Mouse (Mus musculus) telencephalon, adult 2 months (tissue): ENCODE measurements around the gene Arl6.

ENCODE experiments used
- DNase-seq: peaks from one replicate; pipeline ENCODE4 v3.0.0-alpha.2; 2011; ENCODE audit warnings: low read depth, low spot score

The Arl6 gene

DNA sequence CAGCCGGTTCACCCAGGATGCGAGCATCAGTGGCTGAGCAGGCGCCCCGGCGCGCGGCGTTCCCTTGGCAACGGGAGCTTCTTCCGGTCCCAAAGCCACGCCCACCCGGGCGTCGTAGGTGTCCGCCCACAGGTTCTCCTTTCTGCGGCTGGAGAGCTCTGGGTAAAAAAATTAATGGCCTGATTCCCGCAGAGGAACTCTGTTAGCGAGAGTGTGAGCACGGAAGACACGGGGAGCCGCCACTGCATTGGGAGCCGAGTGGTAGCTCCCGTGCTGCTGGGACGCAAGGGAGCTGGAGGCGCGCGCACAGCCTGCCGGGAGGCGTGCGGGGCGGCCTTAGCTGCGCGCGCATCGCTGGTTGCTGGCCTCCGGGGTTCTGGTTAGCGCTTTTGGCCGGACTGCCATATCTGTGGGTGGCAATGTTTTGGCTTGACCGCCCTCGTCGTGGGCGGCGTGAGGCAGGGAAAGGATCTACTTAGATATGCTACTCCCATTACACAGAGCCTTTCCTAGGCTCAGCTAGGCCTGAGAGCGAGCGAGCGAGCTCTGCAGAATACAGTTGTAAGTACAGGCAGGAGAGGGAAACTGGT, at the start of gene Arl6:
Arl6 (minus strand) TSS at position 290 of the 590 bp plus-strand sequence.
- DNase-seq: peak; percentile 95

DNA sequence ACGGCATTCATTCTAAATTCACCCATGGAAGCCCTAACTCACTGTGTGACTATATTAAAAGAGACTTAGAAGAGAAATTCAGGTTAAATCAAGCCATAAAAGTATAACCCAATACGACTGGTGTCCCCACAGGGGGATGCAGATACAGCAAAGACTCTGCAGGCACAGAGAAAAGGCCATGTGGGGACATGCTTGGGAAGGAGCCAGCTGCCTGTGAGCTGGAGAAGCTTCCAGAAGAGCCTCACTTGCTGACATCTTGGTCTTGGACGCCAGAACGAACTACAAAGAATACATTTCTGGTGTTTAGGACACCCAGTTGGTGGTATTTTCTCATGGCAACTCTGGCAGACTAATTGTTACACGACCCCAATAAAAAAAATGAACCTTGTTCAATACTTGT, 45.9 kb upstream of the Arl6 start:
- no peak for DNase-seq

DNA sequence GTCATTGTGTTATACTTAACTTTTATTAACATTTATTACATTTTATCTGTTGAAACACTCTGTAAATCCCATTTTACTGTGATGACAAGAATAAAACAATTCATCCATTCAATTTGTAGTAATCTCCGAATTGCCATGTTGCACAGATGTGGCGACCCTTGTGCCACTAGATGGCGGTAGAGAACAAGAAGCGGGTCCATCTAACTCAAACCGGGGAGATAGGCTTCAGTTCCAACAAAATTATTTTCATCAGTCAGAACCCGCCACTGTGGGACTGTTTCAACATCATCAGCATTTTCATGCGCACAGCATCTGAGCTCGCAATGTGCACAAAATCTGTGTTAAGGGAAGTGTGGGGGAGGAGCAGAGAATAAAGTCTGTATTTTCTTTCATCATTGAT, 44.2 kb upstream of the Arl6 start:
- DNase-seq: peak; percentile 71

DNA sequence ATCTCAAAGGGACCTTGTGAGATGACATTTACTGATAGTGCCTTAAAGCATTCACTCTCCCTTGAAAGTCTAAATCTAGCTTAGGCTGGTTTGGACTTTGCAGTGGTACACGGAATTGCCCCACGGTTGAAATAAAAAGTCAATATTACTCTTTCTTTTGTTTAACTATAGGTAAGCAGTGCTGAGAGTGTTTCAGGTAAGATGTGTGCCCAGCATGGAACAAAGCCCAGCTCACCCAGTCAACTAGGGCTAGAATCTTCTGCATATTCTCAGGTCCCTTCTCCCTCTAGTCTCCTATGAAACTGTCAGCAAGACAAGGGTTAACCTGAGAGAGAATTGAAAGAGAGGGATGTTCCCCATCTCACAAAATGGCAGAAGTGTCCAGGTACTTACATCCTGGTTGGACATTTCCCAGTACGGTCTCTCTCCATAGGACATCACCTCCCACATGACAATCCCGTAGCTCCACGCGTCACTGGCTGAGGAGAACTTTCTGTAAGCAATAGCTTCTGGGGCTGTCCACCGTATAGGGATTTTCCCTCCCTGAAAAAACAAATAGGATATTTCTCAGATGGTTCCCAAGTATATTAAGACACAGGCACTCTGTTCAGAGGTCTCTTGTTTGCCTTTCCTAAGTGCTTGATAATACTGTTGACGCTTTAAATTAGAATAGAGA, 43.2 kb upstream of the Arl6 start:
- DNase-seq: no peak

DNA sequence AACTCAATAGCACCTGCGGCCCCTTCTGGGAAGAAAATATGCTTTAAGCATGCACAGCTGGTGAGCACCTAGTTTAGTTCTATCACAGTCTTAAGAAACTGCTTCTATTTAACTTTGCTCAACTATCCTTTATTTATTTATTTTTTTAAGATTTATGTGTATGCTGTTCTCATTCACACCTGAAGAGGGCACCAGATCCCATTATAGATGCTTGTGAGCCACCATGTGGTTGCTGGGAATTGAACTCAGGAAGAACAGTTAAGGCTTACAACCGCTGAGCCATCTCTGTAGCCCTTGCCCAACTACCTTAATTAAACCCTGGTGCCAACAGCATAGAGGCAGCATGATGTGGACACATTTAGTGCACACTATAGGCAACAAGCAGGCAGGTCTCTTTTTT, 27.7 kb upstream of the Arl6 start:
- DNase-seq: no peak

GRCm38 (mm10) chr16:59643766-59644165, 4.6 kb upstream of the Arl6 start:
- DNase-seq: no peak

DNA sequence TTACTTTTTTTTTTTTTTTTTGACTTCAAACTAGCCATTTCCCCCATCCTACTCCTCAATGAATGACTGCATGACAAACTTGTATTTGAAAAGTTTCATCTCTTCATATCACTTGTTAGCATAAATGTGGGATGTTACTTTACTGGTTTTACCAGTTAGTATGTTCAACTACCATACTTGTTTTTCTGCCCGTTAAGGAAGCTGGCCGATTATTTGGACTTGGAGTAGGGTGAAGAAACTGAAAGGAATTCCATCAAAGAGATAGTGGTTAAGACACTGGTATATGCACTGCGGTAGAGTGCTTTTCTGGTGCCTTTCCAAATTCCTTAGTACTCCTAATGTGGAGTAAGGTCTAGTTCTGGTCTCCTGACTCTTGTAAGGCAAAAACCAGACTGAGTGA, 794 bp upstream of the Arl6 start:
- DNase-seq: no peak

DNA sequence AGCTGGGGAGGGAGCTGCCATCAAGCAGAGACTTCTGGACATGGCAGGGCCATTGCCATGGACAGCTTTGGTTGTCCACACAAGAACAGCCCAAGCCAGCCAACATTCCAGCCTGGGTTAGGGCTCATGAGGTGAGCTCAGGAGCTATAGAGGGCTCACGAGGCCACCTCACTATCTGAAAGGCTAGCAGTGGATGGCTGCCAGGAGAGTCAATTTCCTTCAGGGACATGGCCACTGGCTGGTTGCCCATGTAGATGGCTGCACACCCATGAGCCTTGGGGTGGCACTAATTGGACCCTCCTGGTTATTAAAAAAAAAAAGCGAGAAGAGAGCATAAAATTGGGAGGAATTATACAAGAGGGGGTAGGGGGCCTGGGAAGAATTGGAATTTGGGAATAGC, 4.6 kb downstream of the Arl6 start:
- DNase-seq: no peak

- DNase-seq: no peak
These were observed 17.6 kb downstream of the Arl6 start for GRCm38 (mm10) chr16:59621554-59621953.

GRCm38 (mm10) chr16:59617167-59617566, 22.0 kb downstream of the Arl6 start:
- no peak for DNase-seq

DNA sequence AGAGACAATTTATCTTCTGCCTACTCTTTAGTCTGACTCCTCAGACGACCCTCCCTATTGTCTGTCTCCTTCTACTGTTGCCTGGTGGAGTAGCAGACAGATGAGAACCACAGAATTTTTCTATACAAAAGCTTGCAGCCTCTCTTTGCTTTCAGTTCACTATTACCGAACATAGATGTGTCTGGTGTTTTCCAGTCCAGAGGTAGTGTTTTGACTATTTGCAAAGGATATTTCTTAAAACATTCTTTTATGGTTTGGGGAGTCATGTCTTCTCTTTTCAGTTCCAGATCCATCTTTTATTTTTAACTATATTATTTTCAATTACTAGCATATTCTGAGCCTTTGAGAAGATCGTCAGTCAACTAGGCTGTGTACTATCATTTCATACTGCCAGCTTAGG, 23.5 kb downstream of the Arl6 start:
- no peak for DNase-seq

GRCm38 (mm10) chr16:59610750-59611149, 28.4 kb downstream of the Arl6 start:
- no peak for DNase-seq

DNA sequence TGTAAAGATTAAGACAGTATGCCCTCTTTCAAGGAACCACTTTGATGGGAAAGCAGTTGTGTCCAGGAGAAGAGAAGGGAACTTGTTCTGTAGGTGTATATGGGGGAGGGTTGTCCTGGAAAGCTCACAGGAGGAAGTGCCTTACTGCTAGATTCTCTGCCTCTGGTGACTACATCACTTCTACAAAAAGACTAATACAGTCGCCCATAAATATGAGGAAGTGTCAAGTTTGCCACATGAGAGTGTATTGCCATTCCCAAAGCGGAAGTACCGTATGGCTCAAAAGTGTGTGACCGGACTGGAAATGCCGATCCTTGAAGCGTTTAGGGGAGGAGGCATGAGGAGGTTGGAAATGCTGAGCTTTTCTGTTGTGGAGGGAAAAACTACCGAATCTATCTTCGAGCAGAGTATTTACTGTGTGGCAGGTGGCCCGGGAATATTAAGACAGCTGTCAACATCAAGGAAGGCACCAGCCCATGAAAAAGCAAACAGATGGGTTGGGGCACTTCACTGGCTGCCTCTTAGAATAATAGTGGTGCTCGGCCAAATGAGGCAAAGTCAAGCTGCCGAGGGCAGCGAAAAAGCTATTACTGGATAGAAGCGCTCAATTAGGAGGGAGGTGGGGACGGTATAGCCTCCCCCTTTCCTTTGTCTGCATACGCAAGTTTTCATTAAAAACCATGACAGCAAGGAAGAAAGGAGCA, 35.0 kb downstream of the Arl6 start:
- no peak for DNase-seq

GRCm38 (mm10) chr16:59600311-59601251, 38.6 kb downstream of the Arl6 start, which contains the start of gene Crybg3:
TSS of gene Crybg3 (minus strand) at chr16:59600979.
- DNase-seq: no peak

DNA sequence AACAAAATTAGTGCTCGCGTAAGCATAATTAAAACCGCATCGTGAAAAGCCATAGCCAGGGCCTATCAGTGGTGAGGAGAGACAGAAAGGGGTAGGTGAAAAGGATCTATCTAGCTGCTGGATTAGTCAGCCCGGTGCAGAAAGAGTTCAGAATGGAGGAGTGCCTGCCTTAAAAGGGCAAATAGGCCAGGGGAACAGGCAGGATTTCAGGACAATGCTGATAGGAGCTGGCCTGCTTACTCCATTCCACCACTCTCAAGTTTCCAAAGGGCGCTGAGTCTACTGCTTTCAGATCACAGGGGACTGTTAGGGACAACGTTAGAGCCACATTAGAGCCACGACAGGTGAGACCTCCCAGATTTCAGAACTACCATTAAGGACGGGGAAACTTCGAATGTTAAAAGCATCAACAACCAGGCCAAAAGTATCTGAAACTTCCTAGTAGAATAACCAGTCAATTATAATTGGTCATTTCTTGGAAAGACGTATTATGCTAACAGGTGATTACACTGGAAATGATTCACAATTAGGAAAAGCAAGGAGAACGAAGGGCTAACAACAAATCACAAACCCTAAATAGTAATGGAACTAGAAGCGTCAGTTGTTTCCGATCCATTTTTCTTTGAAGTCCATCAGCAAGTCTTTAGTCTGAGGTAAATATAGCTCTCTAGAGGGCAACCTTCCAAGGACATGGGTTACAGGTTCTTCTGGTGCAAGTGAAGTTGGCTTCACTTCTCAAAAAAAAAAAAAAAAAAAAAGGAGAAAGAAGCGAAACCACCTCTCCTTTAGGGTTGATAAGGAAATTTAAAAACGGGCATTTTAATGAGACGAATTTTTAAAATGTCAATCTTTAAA, 39.6 kb downstream of the Arl6 start:
- no peak for DNase-seq

- DNase-seq: no peak
These were observed 40.2 kb downstream of the Arl6 start for GRCm38 (mm10) chr16:59598997-59599396.

GRCm38 (mm10) chr16:59597256-59597655, 41.9 kb downstream of the Arl6 start:
- DNase-seq: no peak

DNA sequence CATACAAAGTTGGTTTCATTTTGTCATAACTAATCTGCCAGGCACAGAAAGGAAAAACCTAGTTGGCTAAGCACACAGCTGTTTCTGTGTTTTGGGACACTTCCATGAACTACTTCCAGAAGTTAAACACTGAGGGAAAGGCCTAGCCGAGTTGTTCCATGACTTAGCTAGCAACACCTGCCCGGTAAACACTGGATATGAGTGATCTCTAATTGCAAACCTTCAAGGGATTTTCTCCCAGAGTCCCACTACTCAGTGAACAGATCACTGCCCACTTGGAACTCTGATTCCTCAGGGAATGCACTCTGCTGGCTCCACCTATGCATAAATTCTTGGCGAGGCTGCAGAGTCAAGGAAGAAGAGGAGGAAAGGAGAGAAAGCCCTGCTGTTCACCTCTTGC, 44.5 kb downstream of the Arl6 start:
- no peak for DNase-seq

- DNase-seq: no peak
These were observed 48.4 kb downstream of the Arl6 start for GRCm38 (mm10) chr16:59590790-59591189.

DNA sequence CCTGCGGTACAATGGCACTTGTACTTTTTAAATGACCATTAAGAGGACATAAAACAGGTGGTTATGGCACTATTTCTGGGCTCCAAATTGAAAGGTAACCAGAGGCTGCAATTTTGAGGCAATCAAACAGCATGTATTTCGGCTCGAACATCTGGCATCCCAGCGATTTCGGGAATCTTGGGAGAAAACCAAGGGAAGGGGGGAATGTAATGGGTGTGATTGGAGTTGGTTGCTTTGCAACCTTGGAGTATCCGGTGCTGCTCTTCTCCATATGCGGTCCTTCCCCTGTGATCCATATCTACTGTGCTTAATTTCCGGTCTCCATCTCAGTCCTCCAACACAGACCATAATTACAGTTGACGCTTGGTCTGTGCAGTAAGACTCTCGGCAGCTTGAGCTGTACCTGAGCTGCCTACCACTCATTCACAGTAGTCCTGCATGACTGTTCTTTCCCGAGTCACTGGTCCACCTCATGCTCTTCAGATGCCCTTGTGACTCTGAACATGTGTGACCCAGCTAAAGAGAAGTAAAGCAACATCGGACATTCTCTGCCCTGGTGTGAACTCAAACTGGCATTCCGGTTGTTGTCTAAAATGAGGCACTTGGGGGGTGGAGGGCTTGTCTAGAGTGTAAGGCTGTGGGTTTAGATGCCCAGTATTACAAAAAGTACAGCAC, 50.7 kb downstream of the Arl6 start:
- DNase-seq: no peak
